Mouse (Mus musculus): ENCODE results near the gene Sumf1. TPM values are rescaled to one million over a fixed set of nuclear protein-coding genes. Genes with fewer than 3 reads are reported as not detected.

The Sumf1 gene
- polyA plus RNA-seq, 1 experiment = 37.6 TPM

DNA sequence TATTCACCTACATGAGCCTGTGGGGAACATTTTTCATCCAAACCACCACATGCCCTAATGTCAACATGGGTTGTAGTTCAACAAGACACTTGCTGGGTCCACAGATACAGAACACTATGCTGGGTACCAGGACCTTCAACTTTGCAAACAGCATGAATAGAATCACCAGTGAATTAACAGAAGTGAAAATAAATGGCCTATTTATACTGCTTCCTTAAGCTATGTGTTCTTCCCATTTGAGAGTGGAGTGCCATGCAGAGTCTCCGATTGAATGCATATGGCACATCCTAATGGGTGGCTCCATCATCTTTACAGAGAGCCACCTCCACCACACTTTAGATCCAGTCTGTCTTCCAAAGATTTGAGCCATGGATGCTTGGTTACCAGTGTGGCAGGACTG, 5.3 kb upstream of the Sumf1 start:
- WGBS = 93% methylated on average over 1 of the region's 1 CpGs
- H3K4me1 ChIP-seq (ENCODE audit: control insufficient read depth, insufficient read depth, low read length) = no peaks in the 10 kb centered on the region
- no peaks in the 10 kb centered on the region for H3K27me3 ChIP-seq (replicated peaks; ENCODE audit: control insufficient read depth, insufficient read depth, low read length)
- DNase-seq = no peak
- no peak overlapping the region for H3K27ac ChIP-seq (ENCODE audit: insufficient read depth, low read depth, low read length)
- no peaks in the 10 kb centered on the region for H3K36me3 ChIP-seq (ENCODE audit: control insufficient read depth, insufficient read depth, low read length)
- H3K4me3 ChIP-seq (ENCODE audit: insufficient read depth, low read depth, low read length) = no peak overlapping the region
- no peak for TF ChIP-seq POLR2A (IDR thresholded peaks at IDR 0.05; ENCODE audit: low read depth, low read length)
- TF ChIP-seq CTCF (conservative IDR thresholded peaks at IDR 0.05; ENCODE audit: insufficient read depth, insufficient read length, low read depth, low read length) = no peak

DNA sequence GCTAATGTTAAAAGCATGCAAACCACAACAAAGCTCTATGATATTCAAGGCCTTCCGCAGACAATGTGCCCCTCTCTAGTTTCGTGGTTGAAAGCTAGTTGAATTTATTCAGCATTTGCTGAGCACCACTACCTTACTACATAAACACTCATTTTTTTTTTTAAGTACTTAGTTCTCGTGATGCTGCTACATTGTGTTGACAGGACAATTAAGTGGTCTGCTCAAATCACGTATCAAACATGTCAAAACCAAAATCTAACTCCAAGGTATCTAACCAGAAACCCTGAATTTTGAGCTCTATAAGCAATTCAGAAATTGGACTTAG, 265 bp upstream of the Sumf1 start:
- no peaks in the 10 kb centered on the region for H3K27me3 ChIP-seq (replicated peaks; ENCODE audit: control insufficient read depth, insufficient read depth, low read length)
- 3% methylated on average over 4 of the region's 4 CpGs for WGBS
- H3K4me3 ChIP-seq (ENCODE audit: insufficient read depth, low read depth, low read length) = peak overlapping the region; percentile 68
- H3K36me3 ChIP-seq (ENCODE audit: control insufficient read depth, insufficient read depth, low read length) = no peaks in the 10 kb centered on the region
- no peak for DNase-seq
- peak overlapping the region; percentile 65; the same call in 1 of the 2 replicates for H3K27ac ChIP-seq (ENCODE audit: insufficient read depth, low read depth, low read length)
- H3K4me1 ChIP-seq (ENCODE audit: control insufficient read depth, insufficient read depth, low read length) = peaks cover 2% of the 10 kb centered on the region; the same call in 1 of the 2 replicates
- TF ChIP-seq CTCF (conservative IDR thresholded peaks at IDR 0.05; ENCODE audit: insufficient read depth, insufficient read length, low read depth, low read length) (no peak), POLR2A (IDR thresholded peaks at IDR 0.05; ENCODE audit: low read depth, low read length) (no peak)

DNA sequence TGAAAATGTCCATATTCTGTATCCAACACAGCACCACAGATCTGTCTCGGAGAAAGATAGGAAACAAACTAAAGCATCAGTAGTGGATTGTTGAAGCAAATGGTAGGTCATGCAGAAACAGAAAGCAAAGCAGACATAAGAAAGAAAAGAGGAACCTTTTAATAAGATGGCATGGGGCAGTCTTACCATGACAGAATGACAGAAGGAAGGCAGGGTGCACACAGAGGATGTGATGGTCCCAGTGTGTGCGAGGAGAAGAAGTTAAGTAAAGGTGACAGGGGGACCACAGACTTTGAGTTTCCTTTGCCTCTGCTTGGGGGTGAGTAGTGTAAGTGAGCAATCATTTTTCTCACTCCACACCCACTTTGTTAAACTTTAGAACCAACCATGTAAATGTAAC, 6.3 kb downstream of the Sumf1 start:
- 92% methylated on average over 2 of the region's 2 CpGs for WGBS
- Histone ChIP-seq H3K36me3 (ENCODE audit: control insufficient read depth, insufficient read depth, low read length) (no peaks in the 10 kb centered on the region), H3K4me1 (ENCODE audit: control insufficient read depth, insufficient read depth, low read length) (no peaks in the 10 kb centered on the region), H3K27ac (ENCODE audit: insufficient read depth, low read depth, low read length) (no peak overlapping the region), H3K27me3 (replicated peaks; ENCODE audit: control insufficient read depth, insufficient read depth, low read length) (no peaks in the 10 kb centered on the region), H3K4me3 (ENCODE audit: insufficient read depth, low read depth, low read length) (no peak overlapping the region)
- no peak for DNase-seq
- no peak for TF ChIP-seq POLR2A (IDR thresholded peaks at IDR 0.05; ENCODE audit: low read depth, low read length)

DNA sequence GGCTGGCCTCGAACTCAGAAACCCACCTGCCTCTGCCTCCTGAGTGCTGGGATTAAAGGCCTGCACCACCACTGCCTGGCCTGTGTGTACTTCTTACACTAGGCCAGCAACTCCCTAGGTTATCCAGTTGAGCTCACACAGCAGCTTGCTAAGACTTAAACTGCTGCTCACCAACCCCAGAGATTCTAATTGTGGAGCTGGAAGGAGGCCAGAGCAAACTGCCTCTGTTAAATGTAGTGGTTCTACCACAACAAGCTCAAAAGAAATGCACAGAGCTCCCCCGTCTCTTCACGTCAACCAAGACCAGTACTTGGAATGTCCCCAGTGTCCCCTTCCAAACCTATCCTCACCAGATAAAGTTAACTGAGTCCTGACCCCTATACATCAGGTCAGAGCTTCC, 11.2 kb downstream of the Sumf1 start:
- Histone ChIP-seq H3K36me3 (ENCODE audit: control insufficient read depth, insufficient read depth, low read length) (peaks cover 4% of the 10 kb centered on the region), H3K27me3 (replicated peaks; ENCODE audit: control insufficient read depth, insufficient read depth, low read length) (no peaks in the 10 kb centered on the region), H3K4me3 (ENCODE audit: insufficient read depth, low read depth, low read length) (no peak overlapping the region), H3K27ac (ENCODE audit: insufficient read depth, low read depth, low read length) (no peak overlapping the region), H3K4me1 (ENCODE audit: control insufficient read depth, insufficient read depth, low read length) (no peaks in the 10 kb centered on the region)
- no peak for DNase-seq
- TF ChIP-seq CTCF (conservative IDR thresholded peaks at IDR 0.05; ENCODE audit: insufficient read depth, insufficient read length, low read depth, low read length) (no peak), POLR2A (IDR thresholded peaks at IDR 0.05; ENCODE audit: low read depth, low read length) (no peak)
- 97% methylated on average over 3 of the region's 3 CpGs for whole genome bisulfite sequencing

DNA sequence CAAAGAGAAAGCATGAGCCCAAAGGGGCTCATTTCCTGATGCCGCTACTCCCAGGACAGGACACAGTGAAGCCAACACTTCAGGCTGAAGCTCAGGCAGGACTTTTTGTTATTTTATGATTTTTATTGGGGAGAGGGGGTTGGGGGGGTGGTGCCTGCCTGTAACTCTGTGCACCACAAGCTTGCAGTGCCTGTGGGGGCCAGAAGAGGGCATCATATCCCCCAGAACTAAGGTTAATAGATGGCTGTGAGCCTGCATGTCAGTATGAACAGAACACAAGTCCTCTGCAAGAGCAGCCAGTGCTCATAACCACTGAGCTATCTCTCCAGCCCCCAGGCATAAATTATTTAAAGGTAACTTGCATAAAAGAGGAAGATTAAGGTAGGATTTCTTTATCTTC, 13.2 kb downstream of the Sumf1 start:
- H3K4me1 ChIP-seq (ENCODE audit: control insufficient read depth, insufficient read depth, low read length) = no peaks in the 10 kb centered on the region; the same call in 1 of the 2 replicates
- TF ChIP-seq CTCF (conservative IDR thresholded peaks at IDR 0.05; ENCODE audit: insufficient read depth, insufficient read length, low read depth, low read length) (no peak), POLR2A (IDR thresholded peaks at IDR 0.05; ENCODE audit: low read depth, low read length) (no peak)
- H3K4me3 ChIP-seq (ENCODE audit: insufficient read depth, low read depth, low read length) = no peak overlapping the region
- DNase-seq = no peak
- no peak overlapping the region for H3K27ac ChIP-seq (ENCODE audit: insufficient read depth, low read depth, low read length)
- peaks cover 4% of the 10 kb centered on the region for H3K36me3 ChIP-seq (ENCODE audit: control insufficient read depth, insufficient read depth, low read length)
- 97% methylated on average over 1 of the region's 1 CpGs for WGBS
- no peaks in the 10 kb centered on the region for H3K27me3 ChIP-seq (replicated peaks; ENCODE audit: control insufficient read depth, insufficient read depth, low read length)

DNA sequence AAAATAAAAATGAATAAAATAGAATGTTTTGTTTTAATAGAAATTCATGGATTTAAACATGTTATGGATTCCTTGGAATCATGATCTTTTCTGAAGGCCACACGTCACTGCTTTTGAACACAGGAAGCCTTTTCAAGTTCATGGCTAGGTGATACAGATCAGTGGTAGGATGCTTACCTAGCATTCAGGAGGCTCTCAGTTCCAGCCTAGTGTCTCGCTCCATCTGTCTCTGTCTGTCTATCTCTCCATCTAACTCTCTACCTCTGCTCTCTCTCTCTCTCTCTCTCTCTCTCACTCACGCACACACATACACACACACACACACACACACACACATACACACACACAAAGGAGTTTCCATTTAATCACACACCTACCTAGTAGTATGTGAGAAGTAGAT, 15.9 kb downstream of the Sumf1 start:
- TF ChIP-seq POLR2A (IDR thresholded peaks at IDR 0.05; ENCODE audit: low read depth, low read length) (no peak), CTCF (conservative IDR thresholded peaks at IDR 0.05; ENCODE audit: insufficient read depth, insufficient read length, low read depth, low read length) (no peak)
- Histone ChIP-seq H3K36me3 (ENCODE audit: control insufficient read depth, insufficient read depth, low read length) (peaks cover 4% of the 10 kb centered on the region), H3K27me3 (replicated peaks; ENCODE audit: control insufficient read depth, insufficient read depth, low read length) (no peaks in the 10 kb centered on the region), H3K4me3 (ENCODE audit: insufficient read depth, low read depth, low read length) (no peak overlapping the region), H3K27ac (ENCODE audit: insufficient read depth, low read depth, low read length) (no peak overlapping the region), H3K4me1 (ENCODE audit: control insufficient read depth, insufficient read depth, low read length) (no peaks in the 10 kb centered on the region; the same call in 1 of the 2 replicates)
- 97% methylated on average over 3 of the region's 3 CpGs for WGBS
- DNase-seq = no peak

DNA sequence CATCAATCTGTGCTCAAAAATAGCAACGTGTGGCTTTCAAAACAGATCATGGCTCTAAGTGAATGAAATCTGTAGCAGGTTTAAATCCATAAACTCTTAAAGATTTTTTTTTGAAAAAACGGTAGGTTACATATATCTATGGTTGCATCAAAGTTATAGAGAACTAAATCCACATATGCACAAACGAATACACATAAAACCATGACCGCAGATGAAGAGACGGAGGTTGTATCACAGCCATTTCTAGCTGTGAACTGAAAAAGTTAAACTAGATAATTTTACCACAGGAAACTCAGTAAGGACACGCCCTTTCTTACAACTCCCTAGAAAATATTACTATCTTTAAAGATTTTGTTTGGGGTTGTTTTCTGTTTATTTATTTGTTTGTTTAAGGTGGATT, 16.7 kb downstream of the Sumf1 start:
- no peak overlapping the region for H3K4me3 ChIP-seq (ENCODE audit: insufficient read depth, low read depth, low read length)
- no peaks in the 10 kb centered on the region; the same call in 1 of the 2 replicates for H3K4me1 ChIP-seq (ENCODE audit: control insufficient read depth, insufficient read depth, low read length)
- TF ChIP-seq CTCF (conservative IDR thresholded peaks at IDR 0.05; ENCODE audit: insufficient read depth, insufficient read length, low read depth, low read length) (no peak), POLR2A (IDR thresholded peaks at IDR 0.05; ENCODE audit: low read depth, low read length) (no peak)
- no peak overlapping the region for H3K27ac ChIP-seq (ENCODE audit: insufficient read depth, low read depth, low read length)
- H3K27me3 ChIP-seq (replicated peaks; ENCODE audit: control insufficient read depth, insufficient read depth, low read length) = no peaks in the 10 kb centered on the region
- WGBS = 92% methylated on average over 6 of the region's 6 CpGs
- no peak for DNase-seq
- H3K36me3 ChIP-seq (ENCODE audit: control insufficient read depth, insufficient read depth, low read length) = peaks cover 4% of the 10 kb centered on the region
